Mouse (Mus musculus) heart, adult 2 months (tissue): ENCODE measurements around the gene Fitm1.

Source experiments
- CTCF ChIP-seq: fragments of 200-600 bp; IDR thresholded peaks from 2 replicates; pipeline ENCODE4 v1.8.1; 2022; ENCODE audit warnings: antibody characterized with exemption, mild to moderate bottlenecking, moderate library complexity
- POLR2A ChIP-seq: fragments of 200-500 bp; IDR thresholded peaks from 2 replicates; pipeline ENCODE4 v1.6.1; 2011; ENCODE audit warnings: mild to moderate bottlenecking, low read depth, low read length, control low read depth; ENCODE audit not compliant: insufficient read depth

DNA sequence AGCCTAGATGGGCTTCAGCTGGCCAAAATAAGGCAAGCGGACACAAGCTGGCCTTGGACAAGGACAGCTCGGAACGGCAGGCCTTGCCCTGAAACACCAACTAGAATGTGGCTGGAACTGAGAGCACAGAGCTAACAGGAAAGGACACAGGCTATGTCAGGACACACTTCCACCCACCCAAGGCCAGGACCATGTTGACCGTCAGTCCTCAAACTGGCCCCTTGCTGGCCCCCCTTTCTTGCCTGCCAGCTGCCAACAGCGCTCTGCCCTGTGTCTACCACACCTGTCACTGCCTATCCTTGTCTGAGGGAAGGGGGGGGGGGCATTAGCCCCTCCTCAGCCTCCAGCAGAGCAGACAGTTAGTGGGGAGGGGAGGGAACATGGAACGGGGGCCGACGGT lies at the start of gene Fitm1:
- TF ChIP-seq CTCF (no peak), POLR2A (peak; percentile 85)
